Mouse (Mus musculus) cerebellum, adult 8-10 months (tissue): Measurements from ENCODE around the gene Zdhhc14.

Source experiments
- DNase-seq: peaks from one replicate; pipeline ENCODE4 v3.0.0; 2022

Zdhhc14 gene

DNA sequence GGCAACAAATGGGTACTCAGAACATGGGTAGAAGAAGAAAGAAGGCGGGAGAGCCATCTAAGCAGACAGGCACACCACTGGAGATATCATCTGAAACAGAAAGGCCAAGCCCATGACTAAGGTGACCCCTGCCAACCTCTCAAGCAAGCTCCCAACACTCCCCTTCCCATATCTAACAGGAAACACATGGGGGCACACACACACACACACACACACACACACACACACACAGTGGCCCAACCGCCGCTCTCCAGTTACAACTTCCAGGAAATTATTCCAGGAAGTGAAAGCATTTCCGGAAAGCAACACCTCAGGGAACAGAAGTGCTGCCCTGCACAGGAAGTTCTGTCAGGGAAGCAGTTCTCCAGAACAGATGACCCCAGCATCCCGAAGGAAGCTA lies 301.9 kb downstream of the Zdhhc14 start:
- DNase-seq, result no peak

DNA sequence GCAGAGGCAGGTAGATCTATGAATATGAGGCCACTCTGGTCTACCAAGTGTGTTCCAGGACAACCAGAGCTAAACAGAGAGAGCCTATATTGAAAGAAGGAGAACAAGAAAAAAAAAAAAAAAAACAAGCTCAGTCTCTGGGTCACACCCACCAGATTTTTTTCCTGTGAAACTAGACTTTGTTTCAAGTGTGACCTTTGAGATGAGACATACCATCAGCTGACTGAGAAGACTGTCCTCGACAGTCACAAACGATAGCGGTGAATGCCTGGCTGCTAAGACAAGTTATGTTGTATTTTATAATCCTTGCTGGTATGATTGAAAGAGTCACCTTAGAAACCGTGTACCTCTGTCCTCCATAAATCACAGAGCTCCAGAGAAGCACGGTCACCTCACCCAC lies 303.0 kb downstream of the Zdhhc14 start:
- DNase-seq, result no peak

DNA sequence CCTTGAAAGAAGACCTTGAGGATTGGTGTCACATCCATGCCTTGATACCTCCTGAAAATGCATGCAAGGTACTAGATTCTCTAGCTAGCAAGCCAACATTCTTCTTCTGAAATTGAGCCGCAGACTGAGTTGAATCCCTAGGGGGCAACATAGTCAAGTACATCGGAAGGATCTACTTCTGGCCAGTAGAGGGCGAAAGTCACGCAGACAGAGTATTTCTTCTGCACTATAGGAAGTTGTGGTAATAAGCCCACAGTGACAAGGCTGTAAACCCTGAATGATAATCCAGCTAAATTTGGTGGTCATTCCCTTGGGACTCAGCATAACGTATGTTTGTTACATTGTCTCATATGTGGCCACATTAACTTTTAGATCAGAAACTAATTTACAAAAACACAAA lies 303.5 kb downstream of the Zdhhc14 start:
- DNase-seq, result peak; percentile 70

DNA sequence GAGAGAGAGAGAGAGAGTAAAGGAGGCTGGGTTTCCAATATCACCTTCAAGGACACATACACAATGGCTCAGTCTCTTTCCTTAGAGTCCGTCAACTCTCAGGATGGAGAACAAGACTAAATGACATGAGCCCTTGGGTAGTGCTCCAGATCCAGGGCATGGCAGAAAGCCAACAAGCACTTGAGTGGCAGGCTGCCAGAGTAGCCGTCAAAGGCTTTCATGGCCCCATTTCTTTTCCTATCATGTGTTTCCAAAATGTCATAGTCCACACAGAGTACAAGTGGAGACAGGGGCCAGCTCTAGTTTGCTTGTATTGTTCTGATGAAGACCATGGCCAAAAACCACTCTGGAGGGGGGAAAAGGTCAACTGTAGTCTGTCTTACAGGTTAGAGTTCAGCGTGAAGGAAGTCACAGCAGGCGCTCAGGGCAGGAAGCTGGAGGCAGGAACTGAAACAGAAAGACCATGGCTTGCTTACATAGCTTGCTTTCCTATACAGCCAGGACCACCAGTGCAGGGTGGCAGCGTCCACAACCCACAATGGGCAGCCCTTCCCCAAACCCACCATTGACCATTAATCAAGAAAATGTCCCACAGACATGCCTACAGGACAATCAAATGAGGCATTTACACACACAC lies 304.9 kb downstream of the Zdhhc14 start:
- DNase-seq, result peak; percentile 20

DNA sequence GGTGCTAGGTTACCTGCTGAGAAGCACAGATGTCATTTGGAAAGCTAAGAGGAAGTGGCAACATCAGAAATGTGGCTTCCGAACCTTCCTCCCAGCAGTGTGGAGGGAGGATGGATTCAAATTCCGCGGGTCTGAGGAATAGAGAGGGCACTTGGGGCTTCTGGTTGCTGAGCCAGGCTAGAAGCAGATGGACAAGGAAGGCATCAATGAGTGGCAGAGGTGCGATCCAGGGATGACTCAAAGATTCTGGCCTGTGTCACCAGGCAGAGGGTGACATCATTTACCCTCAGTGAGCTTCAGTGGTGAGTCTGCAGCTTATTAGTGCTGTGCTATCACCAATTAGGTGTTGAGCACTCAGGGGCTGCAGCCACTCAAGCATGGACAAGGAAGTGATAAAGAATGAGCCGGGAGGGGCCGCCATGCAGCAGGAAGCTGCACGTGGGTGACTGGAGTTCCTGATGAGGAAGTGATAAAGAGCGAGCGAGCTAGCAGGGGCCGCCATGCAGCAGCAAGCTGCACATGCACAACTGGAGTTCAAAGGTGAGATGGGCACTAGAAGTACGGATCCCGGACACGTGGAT lies 306.0 kb downstream of the Zdhhc14 start:
- DNase-seq, result peak; percentile 56

DNA sequence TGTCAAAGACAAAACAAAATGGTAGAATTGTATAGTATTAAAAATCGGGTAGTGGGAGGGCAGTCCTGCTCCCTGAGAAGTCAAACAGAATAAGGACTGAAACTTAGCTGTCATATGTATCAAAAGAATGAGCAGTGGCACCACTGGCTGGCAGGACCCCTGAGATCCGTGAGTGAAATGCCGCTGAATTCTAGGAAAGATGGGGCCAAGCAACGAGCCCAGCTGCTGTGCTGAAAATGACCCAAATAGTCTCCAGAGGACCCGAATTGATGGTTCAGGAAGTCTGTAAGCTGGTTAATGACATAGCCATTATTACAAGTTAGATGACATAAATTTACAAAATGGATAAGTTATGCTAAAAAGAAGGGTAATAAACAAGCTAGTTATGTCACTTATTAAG lies 306.5 kb downstream of the Zdhhc14 start:
- no peak for DNase-seq

DNA sequence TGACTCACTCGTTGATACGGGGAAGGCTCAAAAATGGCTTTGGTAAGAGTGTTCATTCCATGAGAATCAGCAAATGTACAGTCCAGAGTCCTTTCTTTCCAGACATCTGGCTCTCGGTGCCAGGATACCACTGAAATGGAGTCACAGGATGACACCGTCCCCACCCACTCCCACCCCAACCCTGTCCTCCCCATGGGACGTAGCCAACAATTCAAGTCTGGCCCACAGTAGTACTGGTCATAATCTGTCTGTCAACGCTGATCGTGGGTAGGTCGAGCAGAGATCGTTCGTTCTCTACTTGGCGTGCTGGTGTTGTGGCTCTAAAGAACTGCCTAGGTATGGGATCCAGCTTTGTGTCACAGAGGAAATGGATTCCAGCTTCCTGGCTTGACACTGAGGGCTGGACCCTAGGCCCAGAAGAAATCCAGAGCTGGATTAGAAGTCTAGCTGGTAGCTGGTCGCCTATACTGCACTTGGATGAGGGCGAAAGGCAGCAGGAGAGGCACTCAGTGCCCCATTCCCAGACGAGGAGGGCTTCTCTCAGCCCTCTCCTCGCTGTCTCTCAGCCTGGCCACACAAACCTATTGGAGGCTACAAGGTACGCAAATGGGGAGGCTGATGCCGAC lies 307.2 kb downstream of the Zdhhc14 start:
- no peak for DNase-seq

DNA sequence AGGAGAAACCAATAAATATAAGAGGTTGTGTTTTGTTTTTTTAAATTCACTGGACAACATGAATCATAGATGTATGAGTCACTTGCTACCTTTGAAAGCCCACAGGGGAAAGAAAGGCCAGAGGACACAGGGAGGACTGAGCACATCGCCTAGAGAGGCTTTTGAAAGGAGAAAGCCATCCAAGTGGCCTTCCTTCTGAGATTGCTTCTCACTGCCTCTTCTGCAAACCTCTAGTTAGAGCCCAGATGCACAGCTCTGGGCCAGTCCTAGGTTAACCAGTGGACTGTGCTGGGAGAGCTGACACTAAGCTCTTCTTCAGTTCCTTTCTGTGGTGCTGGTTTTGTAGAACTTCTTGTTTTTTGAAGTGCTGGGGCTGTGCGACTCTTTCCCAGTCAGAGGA lies 307.9 kb downstream of the Zdhhc14 start:
- no peak for DNase-seq

DNA sequence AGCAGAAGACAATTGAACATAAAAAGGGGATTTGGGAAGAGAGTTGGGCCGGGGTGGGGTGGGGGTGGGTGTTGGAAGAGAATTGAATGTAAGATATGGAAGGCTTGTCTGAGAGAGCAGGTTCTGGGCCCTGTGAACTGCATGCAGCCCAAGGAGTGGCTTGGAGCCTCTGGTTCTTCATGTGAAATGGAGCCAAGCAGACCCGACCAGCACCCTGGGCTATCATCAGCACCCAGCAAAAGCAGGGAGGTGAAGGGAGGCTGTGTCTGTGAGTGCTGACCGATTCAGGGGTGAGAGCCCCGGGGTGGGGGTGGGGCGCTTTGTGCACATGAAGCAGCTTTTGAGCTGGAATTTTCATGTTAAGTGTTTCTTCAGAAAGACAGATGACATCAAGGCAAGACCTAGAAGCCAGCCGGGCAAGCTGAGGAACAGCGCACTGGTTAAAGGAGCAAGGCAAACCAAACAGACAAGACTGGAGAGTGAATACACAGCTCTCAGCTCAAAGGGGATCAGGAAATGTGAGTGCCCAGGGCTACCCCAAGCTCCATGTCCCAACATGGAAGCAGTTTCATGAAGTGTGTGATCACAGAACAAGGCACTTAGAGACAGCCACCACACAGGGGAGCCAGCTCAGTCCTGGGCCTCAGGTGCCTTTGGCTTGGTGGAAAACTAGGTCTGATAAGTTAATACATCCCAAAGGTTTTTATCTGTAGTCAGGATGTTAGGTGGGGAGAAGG lies 308.6 kb downstream of the Zdhhc14 start:
- DNase-seq, result no peak

DNA sequence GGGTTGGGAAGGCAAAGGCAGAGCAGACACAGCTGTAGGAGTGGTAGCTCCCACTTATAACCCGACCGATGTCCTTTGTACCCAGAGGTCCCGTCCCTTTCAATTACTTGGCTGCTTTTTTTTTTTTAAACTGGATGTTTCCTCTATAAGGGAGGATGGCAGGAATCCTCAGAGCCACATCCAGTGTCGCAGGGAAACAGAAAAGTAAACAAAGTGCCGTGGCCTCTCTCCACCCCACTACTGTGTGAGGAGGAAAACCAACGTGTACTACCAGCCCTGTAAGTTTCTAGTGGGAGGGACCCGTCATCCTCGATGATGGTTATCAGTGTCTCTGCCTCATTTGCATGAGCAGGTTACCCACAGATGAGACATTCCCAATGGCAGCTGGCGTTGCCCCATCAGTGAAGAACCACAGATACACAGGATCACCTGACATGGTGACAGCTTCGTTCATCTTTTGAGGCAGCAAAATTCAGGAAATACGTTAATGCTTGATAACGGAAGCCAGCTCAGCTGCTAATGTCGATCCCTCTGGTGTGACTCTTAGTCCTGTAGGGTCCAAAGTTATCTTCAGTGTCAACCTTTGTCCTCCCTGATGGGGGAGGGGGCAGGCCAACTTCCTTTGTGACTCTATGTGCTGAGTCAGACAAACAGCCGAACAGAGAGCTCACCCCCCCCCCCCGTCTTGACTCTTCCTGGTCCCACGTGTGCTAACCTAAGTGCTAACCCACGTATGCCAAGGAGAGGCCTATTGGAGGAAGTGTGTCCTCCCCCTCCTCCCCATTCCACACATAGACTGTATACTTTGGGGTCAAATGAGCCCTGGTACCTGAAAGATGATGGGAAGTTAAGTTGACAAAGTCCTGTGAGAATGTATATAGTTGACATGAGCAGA lies 309.7 kb downstream of the Zdhhc14 start:
- no peak for DNase-seq

DNA sequence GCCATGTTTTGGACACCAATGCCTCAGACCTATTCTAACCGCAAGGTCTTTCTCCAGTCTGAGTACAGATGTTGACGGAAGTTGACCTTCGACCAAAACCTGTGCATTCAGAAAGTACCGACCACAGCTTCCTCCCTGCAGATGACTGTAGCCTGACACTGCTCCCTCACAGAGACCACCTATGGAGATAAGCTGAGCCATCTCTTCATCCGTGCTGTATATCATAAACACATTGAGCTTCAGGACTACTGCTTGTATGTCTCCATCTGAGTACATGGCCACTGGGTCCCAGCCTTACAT lies 310.2 kb downstream of the Zdhhc14 start:
- no peak for DNase-seq
